Mouse (Mus musculus): ENCODE measurements around the gene Brd9.
A peak's percentile ranks its signal among the peaks of the same experiment; 100 is the strongest.

The Brd9 gene

DNA sequence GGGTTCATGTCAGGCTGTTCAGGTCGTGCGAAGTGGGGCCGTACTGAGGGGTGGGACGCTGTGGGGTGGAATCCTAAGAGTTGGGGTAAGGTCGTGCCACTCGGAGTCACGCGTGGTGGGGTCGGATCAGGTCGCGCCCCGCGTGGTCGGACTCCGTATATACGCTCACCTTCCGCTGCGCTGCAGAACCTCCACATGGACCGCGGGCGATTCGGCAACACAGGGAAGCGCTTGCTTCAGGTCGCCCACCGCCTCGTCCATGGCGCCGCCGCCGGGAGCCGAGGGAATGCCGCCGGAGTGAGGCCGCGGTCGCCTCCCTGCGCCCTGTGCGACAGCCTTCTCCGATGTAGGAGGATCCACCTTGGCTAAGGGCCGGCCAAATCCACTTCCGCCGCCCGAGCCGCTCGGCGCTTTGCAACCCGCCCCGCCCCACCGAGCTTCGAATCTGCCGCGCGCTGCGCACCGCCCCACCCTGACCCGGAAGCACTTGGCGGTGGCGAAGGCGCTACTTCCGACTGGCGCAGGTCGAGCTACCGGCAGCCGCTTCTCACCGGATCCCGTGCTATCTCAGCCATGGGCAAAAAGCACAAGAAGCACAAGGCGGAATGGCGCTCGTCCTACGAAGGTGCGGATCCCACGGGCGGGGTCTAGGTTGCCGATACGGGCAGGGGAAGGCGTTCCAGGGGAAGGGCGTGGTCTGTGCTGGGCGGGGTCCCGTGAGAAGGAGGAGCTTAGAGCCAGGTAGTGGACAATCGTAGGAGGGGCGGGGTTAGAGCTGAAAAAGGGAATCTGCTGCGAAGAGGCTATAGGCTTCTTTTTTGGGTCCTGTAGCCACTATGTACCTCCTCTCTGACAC lies at the start of gene Brd9, which contains the start of gene Trip13:
Brd9 (plus strand) TSS at position 491 of the 856 bp plus-strand sequence.
Trip13 (minus strand) TSS at position 464 of the 856 bp plus-strand sequence.
- peak; percentile 96 for DNase-seq (ENCODE audit: extremely low read depth, insufficient read length, low spot score)

- no peak for DNase-seq (ENCODE audit: extremely low read depth, insufficient read length, low spot score)
These were observed 45.0 kb upstream of the Brd9 start for GRCm38 (mm10) chr13:73892493-73893178.

- DNase-seq (ENCODE audit: extremely low read depth, insufficient read length, low spot score) = no peak
These were observed 40.0 kb upstream of the Brd9 start for GRCm38 (mm10) chr13:73897561-73897960.

DNA sequence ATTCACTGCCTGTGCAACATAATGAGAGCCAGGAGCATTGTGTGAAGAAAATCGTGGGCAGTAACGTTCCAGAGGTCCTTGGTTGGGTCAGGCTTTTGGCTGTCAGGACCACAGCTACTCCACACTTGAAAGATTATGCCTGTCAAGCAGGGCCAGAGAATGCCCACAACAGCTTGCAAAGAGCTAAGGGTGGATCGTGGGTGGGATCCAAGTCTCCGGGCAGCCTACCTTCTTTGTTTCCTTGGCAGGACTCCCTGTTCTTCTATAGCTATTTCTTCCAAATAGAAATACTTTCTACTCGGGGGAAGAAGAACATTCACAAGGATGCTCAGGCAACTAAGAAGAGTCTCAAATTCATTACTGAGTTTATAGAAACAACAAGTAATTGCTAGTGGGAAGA lies 30.5 kb upstream of the Brd9 start:
- DNase-seq (ENCODE audit: extremely low read depth, insufficient read length, low spot score) = no peak

DNA sequence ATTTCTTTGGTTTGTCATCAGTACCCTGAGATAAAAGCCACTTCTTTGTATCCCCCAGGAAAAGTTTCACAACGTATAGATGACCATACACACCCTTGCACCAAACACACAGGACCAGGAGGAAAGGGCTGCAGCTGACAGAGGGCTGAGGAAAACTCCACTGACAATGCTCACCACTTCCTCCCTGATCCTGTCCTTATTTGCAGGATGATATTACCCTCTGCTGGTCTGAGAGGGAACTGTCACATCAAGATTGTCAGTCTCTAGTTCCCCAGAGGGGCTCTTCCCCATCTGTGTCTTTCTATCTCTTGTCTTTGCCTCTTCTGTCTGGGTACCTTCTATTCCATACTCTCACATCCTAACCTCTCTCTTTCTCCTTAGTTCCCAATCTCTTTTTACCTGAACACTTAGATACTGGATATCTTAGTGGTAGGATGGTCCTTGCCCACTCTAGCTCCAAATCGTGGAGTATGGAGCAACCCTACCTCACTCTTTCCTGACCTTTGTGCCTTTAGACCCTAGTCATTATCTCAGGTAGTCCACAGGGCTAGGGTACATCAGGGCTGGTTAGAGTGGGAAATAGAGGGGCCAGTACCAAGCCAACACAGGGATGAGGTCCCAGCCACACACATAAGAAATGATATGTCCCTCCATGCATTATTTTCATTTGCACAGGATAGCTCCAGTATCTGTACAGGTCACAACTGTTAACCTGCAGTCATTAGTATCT lies 29.8 kb upstream of the Brd9 start:
- DNase-seq (ENCODE audit: extremely low read depth, insufficient read length, low spot score) = no peak

- DNase-seq (ENCODE audit: extremely low read depth, insufficient read length, low spot score) = no peak
These were observed 24.5 kb upstream of the Brd9 start for GRCm38 (mm10) chr13:73913066-73913465.

DNA sequence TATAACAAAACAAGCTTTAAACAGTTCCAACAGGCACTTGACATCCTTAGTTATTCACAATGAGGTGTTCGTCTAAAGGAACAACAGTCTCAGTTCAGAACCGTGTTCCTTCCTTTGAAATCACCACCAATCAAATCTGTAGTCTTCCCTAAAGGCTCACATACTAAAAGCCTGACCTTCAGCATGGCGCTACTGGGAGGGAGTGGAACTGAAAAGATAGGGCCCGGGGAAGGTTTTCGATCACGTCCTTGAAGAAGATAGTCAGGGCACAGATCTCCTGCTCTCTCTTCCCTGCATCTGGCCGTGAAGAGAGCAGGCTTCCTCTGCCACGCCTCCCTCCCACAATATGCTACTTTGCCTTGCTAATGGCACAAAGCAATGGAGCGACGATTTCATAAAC lies 5.4 kb upstream of the Brd9 start:
- no peak for DNase-seq (ENCODE audit: extremely low read depth, insufficient read length, low spot score)

DNA sequence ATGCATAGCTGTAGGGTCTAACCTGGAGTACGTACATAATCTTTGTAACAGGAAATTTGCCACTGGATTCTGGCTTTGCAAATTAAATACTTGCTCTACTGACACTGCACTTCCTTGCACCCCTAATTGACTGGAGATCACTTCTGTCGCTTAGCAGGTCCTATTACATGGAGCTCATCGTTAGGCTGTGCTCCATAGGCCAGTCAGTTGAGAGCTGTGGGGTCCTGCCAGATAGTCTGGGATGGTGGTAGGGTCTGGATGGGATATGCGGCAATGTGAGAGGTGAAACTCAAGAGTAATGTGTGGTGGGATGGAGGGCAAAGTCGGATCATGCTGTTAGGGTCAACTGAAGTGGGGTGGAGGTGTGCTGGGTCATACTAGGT lies 682 bp upstream of the Brd9 start:
- no peak for DNase-seq (ENCODE audit: extremely low read depth, insufficient read length, low spot score)

DNA sequence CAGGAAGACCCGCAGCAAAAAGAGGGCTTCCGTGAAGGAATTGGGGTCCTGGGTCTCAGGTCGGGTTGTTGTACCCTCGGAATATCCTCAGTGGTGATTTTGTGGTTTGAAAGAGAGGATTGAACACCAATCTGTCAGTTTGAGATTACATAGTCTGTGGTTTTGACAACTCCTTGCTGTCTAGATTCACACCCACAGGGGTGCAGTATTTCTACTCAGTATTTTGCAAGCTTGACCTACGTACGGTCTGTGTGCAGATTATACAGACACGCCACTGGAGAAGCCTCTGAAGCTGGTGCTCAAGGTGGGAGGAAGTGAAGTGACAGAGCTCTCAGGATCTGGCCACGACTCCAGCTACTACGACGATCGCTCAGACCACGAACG lies 558 bp downstream of the Brd9 start:
- no peak for DNase-seq (ENCODE audit: extremely low read depth, insufficient read length, low spot score)

DNA sequence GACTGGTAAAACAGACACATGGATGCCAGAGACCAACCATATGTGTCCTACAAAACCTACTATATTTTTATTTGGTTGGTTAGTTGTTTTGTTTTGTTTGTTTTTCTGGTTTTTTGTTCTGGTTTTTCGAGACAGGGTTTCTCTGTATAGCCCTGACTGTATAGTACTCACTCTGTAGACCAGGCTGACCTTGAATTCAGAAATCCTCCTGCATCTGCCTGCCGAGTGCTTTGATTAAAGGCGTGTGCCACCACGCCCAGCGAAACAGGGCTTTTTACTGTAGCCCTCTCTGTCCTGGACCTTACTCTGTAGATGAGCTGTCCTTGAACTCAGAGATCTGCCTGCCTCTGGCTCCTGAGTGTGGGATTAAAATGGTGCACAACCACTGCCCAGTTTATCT lies 1.5 kb downstream of the Brd9 start:
- DNase-seq (ENCODE audit: extremely low read depth, insufficient read length, low spot score) = no peak

DNA sequence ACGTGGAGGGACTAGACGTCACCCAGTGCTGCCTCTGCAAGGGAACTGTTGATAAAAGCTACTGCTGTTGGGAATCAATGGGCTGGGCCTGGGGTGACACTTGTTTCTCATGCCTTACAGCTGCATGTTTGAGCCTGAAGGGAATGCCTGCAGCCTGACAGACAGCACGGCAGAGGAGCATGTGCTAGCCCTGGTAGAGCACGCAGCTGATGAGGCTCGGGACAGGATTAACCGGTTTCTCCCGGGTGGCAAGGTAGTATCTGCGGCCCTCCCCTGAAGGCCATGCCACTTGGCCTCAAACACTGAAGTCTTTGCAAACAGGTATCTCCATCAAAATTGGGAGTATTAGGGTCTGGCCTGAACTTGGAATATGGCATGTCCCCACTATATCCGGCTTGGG lies 7.0 kb downstream of the Brd9 start:
- DNase-seq (ENCODE audit: extremely low read depth, insufficient read length, low spot score) = no peak

DNA sequence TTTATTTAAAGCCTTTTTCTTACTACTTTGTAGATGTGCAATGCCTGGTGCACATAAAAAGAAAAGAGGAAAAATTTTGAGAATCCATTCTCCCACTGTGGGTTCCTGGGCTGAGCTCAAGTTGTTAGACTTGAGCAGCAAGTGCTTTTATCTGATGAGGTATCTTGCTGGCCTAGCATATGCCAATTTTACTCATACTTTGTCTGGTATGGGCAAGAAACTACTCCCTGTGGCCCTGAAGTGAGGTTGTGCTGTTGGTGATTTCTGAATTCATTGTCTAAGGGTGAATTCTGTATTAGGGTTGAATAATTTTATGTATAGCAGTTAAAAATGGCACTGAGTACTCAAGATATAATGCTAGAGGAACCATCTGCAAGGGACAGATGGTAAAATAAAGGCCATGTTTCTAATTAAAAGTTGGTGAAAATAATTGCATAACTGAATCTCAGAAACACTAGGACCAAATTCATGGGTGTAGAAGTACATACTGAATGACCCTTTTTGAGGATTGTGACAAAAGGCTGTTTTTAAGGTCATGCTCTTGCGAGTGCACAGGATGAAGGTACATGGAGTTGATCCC lies 16.0 kb downstream of the Brd9 start:
- no peak for DNase-seq (ENCODE audit: extremely low read depth, insufficient read length, low spot score)

- no peak for DNase-seq (ENCODE audit: extremely low read depth, insufficient read length, low spot score)
These were observed 17.1 kb downstream of the Brd9 start for GRCm38 (mm10) chr13:73954666-73955065.

DNA sequence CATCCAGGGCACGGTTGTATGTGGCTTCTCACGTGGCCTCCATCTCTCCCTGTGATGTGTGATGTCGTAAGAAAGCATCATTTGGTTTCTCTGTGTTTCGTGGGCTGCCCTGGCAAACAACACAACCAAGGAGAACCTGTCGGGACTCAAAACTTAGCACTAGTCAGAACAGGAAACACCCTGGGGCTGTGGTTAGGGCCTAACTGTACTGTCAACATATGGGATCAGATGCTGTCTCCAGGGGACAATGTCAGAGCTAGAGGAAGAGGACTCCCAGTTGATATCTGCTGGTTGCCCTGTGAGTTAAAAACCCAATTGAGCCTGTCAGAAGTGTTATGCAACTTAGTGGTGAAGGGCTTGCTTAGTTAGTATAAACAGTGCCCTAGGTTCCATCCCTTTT lies 17.9 kb downstream of the Brd9 start:
- no peak for DNase-seq (ENCODE audit: extremely low read depth, insufficient read length, low spot score)

DNA sequence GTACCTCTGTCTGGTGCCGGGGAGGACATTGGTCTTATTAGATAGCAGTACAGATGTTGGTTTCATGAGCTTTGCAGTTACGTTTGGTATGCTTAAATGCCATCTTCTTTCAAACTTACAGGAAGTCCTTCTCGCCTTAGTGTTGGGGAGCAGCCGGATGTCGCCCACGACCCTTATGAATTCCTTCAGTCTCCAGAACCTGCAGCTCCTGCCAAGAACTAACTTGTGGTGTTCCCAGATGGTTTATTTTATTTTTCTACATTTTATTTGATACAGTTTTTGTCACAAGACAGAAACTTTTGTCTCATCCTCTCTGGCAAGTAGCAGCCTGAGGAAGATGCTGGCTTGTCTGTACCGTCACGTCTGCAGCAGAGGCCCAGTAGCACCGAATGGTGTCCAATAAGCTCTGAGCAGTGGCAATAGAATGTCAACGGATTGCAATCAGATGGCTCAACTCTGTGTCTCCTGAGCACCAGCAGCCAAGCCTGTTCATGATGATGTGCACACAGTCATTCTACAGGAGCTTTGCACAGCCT lies 22.6 kb downstream of the Brd9 start:
- DNase-seq (ENCODE audit: extremely low read depth, insufficient read length, low spot score) = no peak

GRCm38 (mm10) chr13:73961177-73961576 lies 23.6 kb downstream of the Brd9 start:
- DNase-seq (ENCODE audit: extremely low read depth, insufficient read length, low spot score) = no peak

GRCm38 (mm10) chr13:73963551-73963950 lies 25.9 kb downstream of the Brd9 start, which contains the start of gene Zdhhc11:
TSS of gene Zdhhc11 (plus strand) at chr13:73963851.
- DNase-seq (ENCODE audit: extremely low read depth, insufficient read length, low spot score) = no peak

DNA sequence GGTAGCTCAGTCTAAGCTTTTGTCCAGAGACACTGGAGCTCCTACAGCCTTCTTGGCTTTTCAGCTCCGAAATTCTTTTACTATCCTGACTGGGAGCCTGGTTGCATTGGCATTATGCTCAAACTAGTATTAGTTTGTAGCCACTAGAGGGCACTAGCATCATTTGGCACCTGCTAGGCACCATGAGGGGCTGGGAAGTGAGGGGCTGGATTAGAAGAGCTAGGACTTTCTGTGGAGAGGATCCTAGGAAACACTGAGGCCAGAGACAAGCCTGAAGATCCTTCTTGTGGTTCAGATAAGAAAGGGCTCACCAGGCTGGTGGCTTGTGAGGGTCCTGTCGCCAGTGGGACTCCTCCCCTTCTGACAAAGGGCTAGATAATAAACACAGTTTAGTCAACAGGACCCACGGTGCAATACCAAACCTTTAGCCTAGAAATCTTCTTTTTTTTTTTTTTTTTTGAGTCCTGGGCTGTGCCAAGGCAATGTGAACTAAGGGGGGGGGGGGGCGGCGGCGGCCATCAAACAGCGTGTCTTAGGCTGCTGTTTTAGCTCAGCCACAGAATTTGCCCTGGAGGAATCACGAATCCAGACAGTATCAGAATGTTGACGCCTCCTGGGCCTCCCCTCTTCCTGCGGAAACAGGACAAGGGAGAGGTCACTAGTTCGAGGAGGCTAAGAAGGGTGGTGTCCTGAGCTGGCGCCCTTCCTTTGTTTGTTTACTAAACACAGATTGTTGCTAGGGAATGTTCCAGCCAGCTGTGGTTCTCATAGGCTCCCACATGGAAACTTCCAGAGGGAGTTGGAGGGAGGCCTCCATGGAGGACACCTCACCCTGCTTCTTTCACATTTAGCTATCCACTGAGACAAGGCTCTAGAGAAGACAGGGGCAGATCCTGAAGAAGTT lies 33.2 kb downstream of the Brd9 start:
- DNase-seq (ENCODE audit: extremely low read depth, insufficient read length, low spot score) = peak; percentile 25

GRCm38 (mm10) chr13:73974523-73974922 lies 36.9 kb downstream of the Brd9 start:
- no peak for DNase-seq (ENCODE audit: extremely low read depth, insufficient read length, low spot score)

DNA sequence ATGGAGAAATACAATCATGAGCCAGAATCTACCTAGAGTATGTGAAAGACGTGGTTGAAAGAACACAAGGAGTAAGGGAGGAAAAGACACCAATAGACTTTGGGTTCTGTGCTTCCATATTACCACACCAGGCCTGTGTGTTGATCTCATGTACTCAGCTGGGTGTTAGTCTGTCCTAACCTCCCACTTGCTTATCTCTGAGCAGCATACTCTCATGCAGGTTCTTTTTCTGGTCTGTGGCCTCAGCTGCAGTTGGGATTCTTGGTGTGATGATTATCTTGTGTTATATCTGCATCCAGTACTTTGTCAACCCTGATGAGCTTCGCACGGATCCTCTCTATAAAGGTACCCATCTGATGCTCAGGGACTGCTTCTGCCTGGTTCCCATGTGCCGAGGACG lies 39.3 kb downstream of the Brd9 start:
- DNase-seq (ENCODE audit: extremely low read depth, insufficient read length, low spot score) = no peak

Data from 3134 (cell line).